Mouse (Mus musculus): ENCODE measurements around the gene Cd96. TPM values are rescaled to one million over a fixed set of nuclear protein-coding genes. Genes with fewer than 3 reads are reported as not detected.
A peak's percentile ranks its signal among the peaks of the same experiment; 100 is the strongest.

The Cd96 gene
- polyA plus RNA-seq, 1 experiment: 0.91 TPM

DNA sequence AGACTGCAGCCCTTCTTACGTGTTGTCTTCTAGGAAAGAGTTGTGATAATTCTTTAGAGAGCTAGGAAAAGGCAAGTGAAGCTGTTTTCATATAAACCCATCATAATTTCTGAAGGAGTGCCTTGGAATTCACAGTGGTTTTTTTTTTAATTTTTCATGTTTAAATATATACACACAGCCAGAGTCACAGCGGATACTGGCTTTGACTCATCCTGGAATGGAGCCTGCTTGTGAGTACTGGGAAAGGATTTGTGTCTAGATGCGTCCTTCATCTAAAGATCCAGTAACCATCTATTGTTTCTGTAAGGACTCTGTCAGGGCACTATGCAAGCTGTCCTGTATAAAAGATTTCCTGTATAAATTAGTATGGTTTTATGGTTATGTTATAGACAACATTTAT is 52.1 kb downstream of the Cd96 start:
- WGBS: 76% methylated on average over 3 of the region's 3 CpGs
- Histone ChIP-seq H3K36me3 (ENCODE audit: control insufficient read depth, insufficient read depth, low read length) (no peaks in the 10 kb centered on the region), H3K27me3 (ENCODE audit: control insufficient read depth, insufficient read depth, low read length) (no peaks in the 10 kb centered on the region), H3K4me3 (ENCODE audit: low read depth, low read length) (no peak overlapping the region), H3K27ac (ENCODE audit: insufficient read depth, low read depth, low read length) (no peak overlapping the region), H3K4me1 (ENCODE audit: control insufficient read depth, insufficient read depth, insufficient read length, low read length) (no peaks in the 10 kb centered on the region)
- no peak for TF ChIP-seq CTCF (IDR thresholded peaks at IDR 0.05; ENCODE audit: extremely low read depth, insufficient read length, insufficient replicate concordance, low read depth, low read length)

DNA sequence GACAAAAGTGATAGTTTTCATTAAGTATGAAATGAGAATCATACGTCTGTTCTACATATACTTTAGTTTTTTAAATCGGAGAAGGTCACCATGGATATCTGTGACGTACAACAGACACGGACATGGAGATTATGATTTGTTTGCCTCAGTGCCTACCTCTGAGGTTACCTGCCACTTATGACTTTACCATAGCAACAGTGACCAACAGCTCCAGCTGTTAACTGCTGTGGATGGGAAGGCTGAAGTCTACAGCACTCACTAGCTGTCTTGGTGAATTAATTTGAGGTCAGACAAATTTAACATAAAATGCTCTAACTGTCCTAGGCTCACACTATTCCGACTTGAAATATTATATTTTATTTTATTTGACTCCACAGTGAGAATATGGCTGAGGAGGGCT is 56.8 kb downstream of the Cd96 start:
- no peaks in the 10 kb centered on the region for H3K36me3 ChIP-seq (ENCODE audit: control insufficient read depth, insufficient read depth, low read length)
- no peak for TF ChIP-seq POLR2A (IDR thresholded peaks at IDR 0.05; ENCODE audit: low read depth, low read length)
- TF ChIP-seq CTCF (IDR thresholded peaks at IDR 0.05; ENCODE audit: extremely low read depth, insufficient read length, insufficient replicate concordance, low read depth, low read length): no peak
- 78% methylated on average over 5 of the region's 5 CpGs for WGBS
- H3K27ac ChIP-seq (ENCODE audit: insufficient read depth, low read depth, low read length): no peak overlapping the region
- H3K27me3 ChIP-seq (ENCODE audit: control insufficient read depth, insufficient read depth, low read length): no peaks in the 10 kb centered on the region
- no peaks in the 10 kb centered on the region for H3K4me1 ChIP-seq (ENCODE audit: control insufficient read depth, insufficient read depth, insufficient read length, low read length)
- H3K4me3 ChIP-seq (ENCODE audit: low read depth, low read length): no peak overlapping the region

DNA sequence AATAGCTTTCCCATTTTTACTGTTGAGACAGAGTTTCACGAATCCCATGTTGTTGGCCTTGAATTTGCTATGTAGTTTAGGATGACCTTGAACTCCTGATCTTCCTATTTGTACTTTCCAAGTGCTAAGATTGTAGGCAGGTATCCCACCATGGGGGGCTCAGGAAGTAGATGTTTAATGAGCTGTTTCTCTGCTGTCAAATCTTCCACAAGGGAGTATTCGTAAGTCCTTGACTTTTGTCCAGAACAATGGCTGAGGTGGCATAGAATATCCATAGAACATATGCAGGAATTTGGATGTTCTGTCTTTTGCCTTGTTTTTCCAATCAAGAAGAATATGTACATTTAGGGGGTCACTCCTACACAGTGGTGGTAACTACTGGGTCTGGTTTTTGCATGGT is 73.1 kb downstream of the Cd96 start:
- no peaks in the 10 kb centered on the region for H3K27me3 ChIP-seq (ENCODE audit: control insufficient read depth, insufficient read depth, low read length)
- no peaks in the 10 kb centered on the region for H3K4me1 ChIP-seq (ENCODE audit: control insufficient read depth, insufficient read depth, insufficient read length, low read length)
- no peak overlapping the region for H3K27ac ChIP-seq (ENCODE audit: insufficient read depth, low read depth, low read length)
- no peak overlapping the region for H3K4me3 ChIP-seq (ENCODE audit: low read depth, low read length)
- WGBS: 81% methylated on average over 2 of the region's 2 CpGs
- no peaks in the 10 kb centered on the region for H3K36me3 ChIP-seq (ENCODE audit: control insufficient read depth, insufficient read depth, low read length)
- TF ChIP-seq POLR2A (IDR thresholded peaks at IDR 0.05; ENCODE audit: low read depth, low read length) (no peak), CTCF (IDR thresholded peaks at IDR 0.05; ENCODE audit: extremely low read depth, insufficient read length, insufficient replicate concordance, low read depth, low read length) (no peak)

DNA sequence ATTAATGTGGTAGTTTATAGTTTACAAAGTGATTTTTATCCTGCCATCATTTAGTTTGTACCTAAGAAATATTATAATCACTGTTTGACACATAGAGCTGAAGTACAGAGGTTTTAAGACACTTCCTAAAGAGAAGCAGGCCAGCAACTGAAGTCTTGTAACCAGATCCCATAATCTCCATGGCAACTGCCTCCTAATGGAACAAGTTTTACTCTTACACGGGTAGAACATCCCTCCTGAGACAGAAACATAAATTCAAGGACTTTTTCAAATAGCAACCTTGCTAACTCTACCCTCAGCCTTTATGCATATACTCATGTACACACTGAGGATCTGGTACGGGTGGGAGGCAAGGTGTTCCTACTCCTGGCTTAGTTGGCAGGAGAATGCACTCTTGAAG is 83.8 kb downstream of the Cd96 start:
- no peak for TF ChIP-seq CTCF (IDR thresholded peaks at IDR 0.05; ENCODE audit: extremely low read depth, insufficient read length, insufficient replicate concordance, low read depth, low read length)
- no peak for TF ChIP-seq POLR2A (IDR thresholded peaks at IDR 0.05; ENCODE audit: low read depth, low read length)
- no peaks in the 10 kb centered on the region for H3K4me1 ChIP-seq (ENCODE audit: control insufficient read depth, insufficient read depth, insufficient read length, low read length)
- no peaks in the 10 kb centered on the region for H3K27me3 ChIP-seq (ENCODE audit: control insufficient read depth, insufficient read depth, low read length)
- WGBS: 56% methylated on average over 2 of the region's 2 CpGs
- H3K27ac ChIP-seq (ENCODE audit: insufficient read depth, low read depth, low read length): no peak overlapping the region
- no peaks in the 10 kb centered on the region for H3K36me3 ChIP-seq (ENCODE audit: control insufficient read depth, insufficient read depth, low read length)
- no peak overlapping the region for H3K4me3 ChIP-seq (ENCODE audit: low read depth, low read length)

DNA sequence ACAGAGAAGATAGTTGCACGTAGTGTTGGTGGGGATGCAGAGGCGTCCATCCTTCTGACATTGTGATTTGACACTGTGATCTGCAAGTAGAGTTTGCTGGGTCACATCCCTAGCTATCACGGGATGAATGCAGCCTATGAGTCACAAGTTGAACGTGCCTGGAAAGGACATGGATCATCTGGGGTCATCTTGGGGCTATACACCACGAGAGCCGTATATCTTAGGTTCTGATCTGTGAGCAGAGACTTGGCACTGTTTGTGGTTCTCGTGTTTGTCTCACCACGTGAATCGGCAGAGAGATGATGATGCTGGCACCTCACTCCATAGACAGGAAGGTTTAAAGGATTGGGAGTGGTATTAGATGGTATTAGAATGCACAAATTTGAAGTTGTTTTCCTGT is 86.2 kb downstream of the Cd96 start:
- H3K4me3 ChIP-seq (ENCODE audit: low read depth, low read length): no peak overlapping the region
- H3K36me3 ChIP-seq (ENCODE audit: control insufficient read depth, insufficient read depth, low read length): no peaks in the 10 kb centered on the region
- H3K27me3 ChIP-seq (ENCODE audit: control insufficient read depth, insufficient read depth, low read length): no peaks in the 10 kb centered on the region
- H3K4me1 ChIP-seq (ENCODE audit: control insufficient read depth, insufficient read depth, insufficient read length, low read length): no peaks in the 10 kb centered on the region
- TF ChIP-seq CTCF (IDR thresholded peaks at IDR 0.05; ENCODE audit: extremely low read depth, insufficient read length, insufficient replicate concordance, low read depth, low read length): no peak
- no peak for TF ChIP-seq POLR2A (IDR thresholded peaks at IDR 0.05; ENCODE audit: low read depth, low read length)
- 53% methylated on average over 9 of the region's 9 CpGs for WGBS
- no peak overlapping the region for H3K27ac ChIP-seq (ENCODE audit: insufficient read depth, low read depth, low read length)

DNA sequence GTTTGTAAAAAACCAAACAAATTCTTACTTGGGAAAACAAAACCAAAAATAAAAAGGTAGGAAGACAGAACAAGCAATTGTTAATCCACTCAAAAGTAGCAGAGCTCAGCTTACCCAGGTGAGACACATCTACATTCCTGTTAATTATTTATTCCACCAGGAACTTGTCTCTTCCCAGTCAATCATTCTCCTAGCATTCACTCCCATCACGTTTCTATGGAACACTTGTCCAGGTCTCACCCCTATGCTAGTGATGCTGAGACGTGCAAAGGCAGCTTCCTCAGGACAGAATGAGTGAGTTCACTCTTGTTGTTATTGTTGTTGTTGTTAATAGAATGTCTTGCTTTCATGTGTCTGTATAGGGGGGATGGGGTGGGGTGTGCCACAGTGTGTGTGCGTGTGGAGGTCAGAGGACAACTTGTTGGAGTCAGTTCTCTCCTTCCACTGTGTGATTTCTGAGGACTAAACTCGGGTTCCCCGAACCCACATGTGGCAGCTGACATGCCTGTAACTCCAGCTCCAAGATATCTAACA is 97.0 kb downstream of the Cd96 start:
- no peak for TF ChIP-seq POLR2A (IDR thresholded peaks at IDR 0.05; ENCODE audit: low read depth, low read length)
- no peak for TF ChIP-seq CTCF (IDR thresholded peaks at IDR 0.05; ENCODE audit: extremely low read depth, insufficient read length, insufficient replicate concordance, low read depth, low read length)
- 33% methylated on average over 5 of the region's 5 CpGs for WGBS
- Histone ChIP-seq H3K27me3 (ENCODE audit: control insufficient read depth, insufficient read depth, low read length) (no peaks in the 10 kb centered on the region), H3K36me3 (ENCODE audit: control insufficient read depth, insufficient read depth, low read length) (no peaks in the 10 kb centered on the region), H3K27ac (ENCODE audit: insufficient read depth, low read depth, low read length) (no peak overlapping the region), H3K4me3 (ENCODE audit: low read depth, low read length) (no peak overlapping the region), H3K4me1 (ENCODE audit: control insufficient read depth, insufficient read depth, insufficient read length, low read length) (peaks cover 10% of the 10 kb centered on the region; the same call in 1 of the 2 replicates)

DNA sequence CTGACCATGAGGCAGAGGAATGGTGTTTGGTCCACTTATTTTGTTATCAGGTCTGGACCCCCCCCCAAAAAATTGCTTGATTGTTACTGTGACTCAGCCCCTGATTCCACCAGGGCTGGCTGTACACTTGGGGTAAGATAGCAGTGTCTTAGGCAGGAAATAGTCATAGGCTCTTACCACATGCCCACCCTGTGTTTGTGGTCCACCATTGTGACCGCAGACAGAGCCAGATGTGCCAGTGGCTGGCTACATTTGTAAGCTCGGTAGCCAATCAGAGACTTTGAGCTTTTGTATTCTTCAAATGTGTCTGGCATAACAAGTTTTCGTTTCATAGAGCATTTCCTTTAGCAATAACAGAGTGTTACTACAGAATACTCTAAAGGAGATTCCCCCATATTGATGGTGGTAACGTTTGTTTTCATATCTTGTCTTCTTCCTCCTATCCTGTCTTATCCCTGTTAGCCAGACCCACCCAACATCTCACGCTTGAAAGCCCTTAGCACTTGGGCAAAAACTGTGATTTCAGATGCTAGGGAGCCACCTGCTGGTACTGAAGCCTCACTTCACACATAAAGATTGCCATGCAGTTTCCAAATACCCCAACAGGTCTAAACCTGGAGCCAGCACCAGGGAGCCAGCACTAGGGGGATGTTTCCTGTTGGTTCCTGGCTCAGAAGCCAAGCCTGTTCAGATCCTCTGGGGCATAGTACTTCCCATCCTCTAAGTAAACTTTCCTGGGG is 97.7 kb downstream of the Cd96 start:
- H3K4me3 ChIP-seq (ENCODE audit: low read depth, low read length): no peak overlapping the region
- no peaks in the 10 kb centered on the region for H3K36me3 ChIP-seq (ENCODE audit: control insufficient read depth, insufficient read depth, low read length)
- 26% methylated on average over 5 of the region's 5 CpGs for WGBS
- no peaks in the 10 kb centered on the region for H3K27me3 ChIP-seq (ENCODE audit: control insufficient read depth, insufficient read depth, low read length)
- TF ChIP-seq POLR2A (IDR thresholded peaks at IDR 0.05; ENCODE audit: low read depth, low read length) (no peak), CTCF (IDR thresholded peaks at IDR 0.05; ENCODE audit: extremely low read depth, insufficient read length, insufficient replicate concordance, low read depth, low read length) (peak; percentile 80; the same call in 1 of the 2 replicates)
- H3K27ac ChIP-seq (ENCODE audit: insufficient read depth, low read depth, low read length): no peak overlapping the region
- H3K4me1 ChIP-seq (ENCODE audit: control insufficient read depth, insufficient read depth, insufficient read length, low read length): peaks cover 10% of the 10 kb centered on the region; the same call in 1 of the 2 replicates
